Mouse (Mus musculus) liver, embryonic 16.5 days (tissue): ENCODE data around the gene Jade1. TPM values are rescaled to one million over a fixed set of nuclear protein-coding genes. Genes with fewer than 3 reads are reported as not detected.

Experiments used
- ATAC-seq: fragments of 200-750 bp; cut with Nextera tagmentation; 2 replicates; pipeline ENCODE4 v1.8.0; 2017; ENCODE audit warnings: low read depth, mild to moderate bottlenecking, moderate number of reproducible peaks, moderate library complexity
- H3K27ac ChIP-seq: fragments of 300-500 bp; sonication (generic); 2 replicates; pipeline ENCODE4 v1.5.1; 2014; ENCODE audit warnings: mild to moderate bottlenecking, low read length
- H3K27me3 ChIP-seq: fragments of 300-500 bp; sonication (generic); 2 replicates; pipeline ENCODE4 v1.6.1; 2014; ENCODE audit warnings: low read depth, low read length, mixed read lengths; ENCODE audit not compliant: control insufficient read depth, insufficient read depth
- H3K36me3 ChIP-seq: fragments of 300-500 bp; sonication (generic); 2 replicates; pipeline ENCODE4 v1.6.1; 2014; ENCODE audit warnings: mild to moderate bottlenecking; ENCODE audit not compliant: control insufficient read depth, insufficient read depth
- H3K4me1 ChIP-seq: fragments of 300-500 bp; sonication (generic); 2 replicates; pipeline ENCODE4 v1.6.1; 2014; ENCODE audit warnings: low read depth, low read length, mixed read lengths; ENCODE audit not compliant: control insufficient read depth
- H3K4me2 ChIP-seq: fragments of 300-500 bp; sonication (generic); 2 replicates; pipeline ENCODE4 v1.6.1; 2014; ENCODE audit warnings: low read depth, low read length, mixed read lengths
- H3K4me3 ChIP-seq: fragments of 300-500 bp; sonication (generic); 2 replicates; pipeline ENCODE4 v1.5.1; 2014; ENCODE audit warnings: low read depth, mild to moderate bottlenecking, low read length
- H3K9ac ChIP-seq: fragments of 300-500 bp; sonication (generic); 2 replicates; pipeline ENCODE4 v1.6.1; 2014; ENCODE audit warnings: low read depth, low read length
- H3K9me3 ChIP-seq: fragments of 300-500 bp; sonication (generic); replicated peaks from 2 replicates; pipeline ENCODE4 v1.6.1; 2016; ENCODE audit warnings: low read length; ENCODE audit not compliant: control insufficient read depth
- WGBS: fragments of 180-500 bp; shearing (Covaris S2); extraction: QIAGEN DNeasy Blood & Tissue Kit; methylation state at CpG from one replicate; pipeline ENCODE4 v1.1.7; 2014; ENCODE audit not compliant: insufficient replicate concordance; 5-methylcytosine and 5-hydroxymethylcytosine counted together
- polyA plus RNA-seq: library from polyadenylated mRNA; unstranded; fragments of >200 nt; fragmentation: Nextera tagmentation; extraction: Ambion mirVana; gene quantifications from 2 replicates; pipeline ENCODE4 v1.2.1, GENCODE M21; 2015

Gene Jade1
- polyA plus RNA-seq, 1 experiment from 2014 or later: 6.5 TPM

GRCm38 (mm10) chr3:41597036-41597435, 41.5 kb downstream of the Jade1 start:
- no peak overlapping the region for H3K4me2 ChIP-seq
- WGBS: 72% methylated on average over 8 of the region's 8 CpGs
- H3K9ac ChIP-seq: no peak overlapping the region
- ATAC-seq: no peak
- no peaks in the 10 kb centered on the region for H3K27me3 ChIP-seq
- no peaks in the 10 kb centered on the region for H3K9me3 ChIP-seq
- no peak overlapping the region for H3K4me3 ChIP-seq
- H3K4me1 ChIP-seq: peaks cover 5% of the 10 kb centered on the region
- H3K27ac ChIP-seq: no peak overlapping the region
- peaks cover 38% of the 10 kb centered on the region for H3K36me3 ChIP-seq

- H3K4me1 ChIP-seq: peaks cover 5% of the 10 kb centered on the region
- no peak overlapping the region for H3K4me3 ChIP-seq
- H3K27me3 ChIP-seq: no peaks in the 10 kb centered on the region
- ATAC-seq: no peak
- peaks cover 33% of the 10 kb centered on the region for H3K36me3 ChIP-seq
- WGBS: 80% methylated on average over 9 of the region's 9 CpGs
- no peak overlapping the region for H3K4me2 ChIP-seq
- no peak overlapping the region for H3K9ac ChIP-seq
- H3K27ac ChIP-seq: no peak overlapping the region
- no peaks in the 10 kb centered on the region for H3K9me3 ChIP-seq
Measured at GRCm38 (mm10) chr3:41598412-41598811, 42.9 kb downstream of the Jade1 start.

- Histone ChIP-seq H3K4me2 (no peak overlapping the region), H3K4me3 (no peak overlapping the region), H3K9ac (no peak overlapping the region), H3K9me3 (no peaks in the 10 kb centered on the region), H3K36me3 (peaks cover 25% of the 10 kb centered on the region), H3K27me3 (no peaks in the 10 kb centered on the region), H3K27ac (no peak overlapping the region), H3K4me1 (peaks cover under 1% of the 10 kb centered on the region)
- ATAC-seq: no peak
- WGBS: 83% methylated on average over 10 of the region's 10 CpGs
Measured at GRCm38 (mm10) chr3:41599226-41599625, 43.7 kb downstream of the Jade1 start.

- 80% methylated on average over 14 of the region's 14 CpGs for WGBS
- H3K9ac ChIP-seq: no peak overlapping the region
Measured at GRCm38 (mm10) chr3:41599806-41600589, 44.5 kb downstream of the Jade1 start.

DNA sequence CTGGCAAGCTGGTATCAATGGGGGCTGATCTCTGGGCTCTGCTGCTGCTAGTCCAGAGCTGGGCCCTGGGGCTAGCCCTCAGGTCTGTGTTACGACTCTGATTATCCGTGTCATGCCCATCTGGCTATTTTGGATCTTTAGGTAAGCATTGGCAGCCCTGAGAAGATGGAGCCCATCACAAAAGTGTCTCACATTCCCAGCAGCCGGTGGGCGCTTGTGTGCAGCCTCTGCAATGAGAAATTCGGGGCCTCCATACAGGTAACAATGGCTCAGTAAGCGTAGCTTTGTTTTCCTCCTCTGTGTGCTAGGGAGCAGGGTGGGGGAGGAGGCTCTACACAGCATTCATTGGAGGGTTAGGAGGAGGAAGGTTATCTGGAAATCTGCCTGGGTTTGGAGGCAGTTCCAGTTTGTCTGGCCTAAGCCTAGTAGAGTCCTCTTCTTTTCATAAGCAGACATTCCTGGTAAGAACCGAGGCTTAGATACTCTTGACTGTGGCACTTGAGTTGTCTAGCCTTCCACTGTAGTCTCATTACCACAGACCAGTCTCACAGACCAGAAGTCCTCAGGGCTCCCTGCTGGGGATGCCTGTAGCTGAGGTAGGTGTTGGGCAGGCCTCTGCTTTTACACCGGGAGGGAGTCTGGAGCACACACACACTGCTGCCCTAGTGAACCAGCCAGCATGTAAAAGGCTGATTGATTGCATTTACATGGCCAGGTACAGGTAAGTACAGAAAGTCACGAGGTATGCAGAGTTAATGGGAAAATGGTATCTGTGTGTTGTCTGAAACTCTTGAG, 45.9 kb downstream of the Jade1 start:
- 74% methylated on average over 9 of the region's 9 CpGs for WGBS
- no peaks in the 10 kb centered on the region for H3K9me3 ChIP-seq
- no peaks in the 10 kb centered on the region for H3K27me3 ChIP-seq
- H3K4me2 ChIP-seq: no peak overlapping the region
- no peak overlapping the region for H3K9ac ChIP-seq
- no peak overlapping the region for H3K27ac ChIP-seq
- ATAC-seq: no peak
- H3K4me3 ChIP-seq: no peak overlapping the region
- no peaks in the 10 kb centered on the region; the same call in none of the 2 replicates for H3K4me1 ChIP-seq
- peaks cover 27% of the 10 kb centered on the region for H3K36me3 ChIP-seq

More at GRCm38 (mm10) chr3:41599806-41600589, 44.5 kb downstream of the Jade1 start:
- Histone ChIP-seq H3K4me1 (no peaks in the 10 kb centered on the region; the same call in 1 of the 2 replicates), H3K9me3 (no peaks in the 10 kb centered on the region), H3K27ac (no peak overlapping the region), H3K4me2 (no peak overlapping the region), H3K27me3 (no peaks in the 10 kb centered on the region), H3K36me3 (peaks cover 29% of the 10 kb centered on the region), H3K4me3 (no peak overlapping the region)
- peak; percentile 47; the same call in 1 of the 2 replicates for ATAC-seq

- WGBS: 70% methylated on average over 10 of the region's 10 CpGs
- Histone ChIP-seq H3K36me3 (peaks cover 16% of the 10 kb centered on the region), H3K27ac (no peak overlapping the region), H3K4me2 (no peak overlapping the region), H3K4me3 (no peak overlapping the region), H3K9me3 (no peaks in the 10 kb centered on the region), H3K9ac (no peak overlapping the region), H3K4me1 (no peaks in the 10 kb centered on the region; the same call in none of the 2 replicates), H3K27me3 (no peaks in the 10 kb centered on the region)
- no peak for ATAC-seq
Measured at GRCm38 (mm10) chr3:41602933-41603332, 47.4 kb downstream of the Jade1 start.

- Histone ChIP-seq H3K27ac (no peak overlapping the region), H3K27me3 (no peaks in the 10 kb centered on the region), H3K4me2 (no peak overlapping the region), H3K4me1 (no peaks in the 10 kb centered on the region; the same call in none of the 2 replicates), H3K36me3 (peaks cover 13% of the 10 kb centered on the region), H3K9ac (no peak overlapping the region), H3K9me3 (no peaks in the 10 kb centered on the region), H3K4me3 (no peak overlapping the region)
- WGBS: 65% methylated on average over 5 of the region's 5 CpGs
- ATAC-seq: no peak
Measured at GRCm38 (mm10) chr3:41603470-41604019, 48.0 kb downstream of the Jade1 start.

GRCm38 (mm10) chr3:41604629-41605321, 49.2 kb downstream of the Jade1 start:
- peak; percentile 54; the same call in 1 of the 2 replicates for ATAC-seq
- Histone ChIP-seq H3K9ac (no peak overlapping the region), H3K4me3 (no peak overlapping the region), H3K4me2 (no peak overlapping the region), H3K4me1 (no peaks in the 10 kb centered on the region; the same call in none of the 2 replicates), H3K27ac (no peak overlapping the region), H3K9me3 (no peaks in the 10 kb centered on the region), H3K36me3 (peaks cover 15% of the 10 kb centered on the region), H3K27me3 (no peaks in the 10 kb centered on the region)
- WGBS: 51% methylated on average over 12 of the region's 12 CpGs
